Mouse (Mus musculus): ENCODE measurements around the gene Pgpep1. TPM values are rescaled to one million over a fixed set of nuclear protein-coding genes. Genes with fewer than 3 reads are reported as not detected.

Pgpep1 gene
- total and polyA plus RNA-seq, 3 experiments: 12.3 to 30.0 (median 22.9) TPM

DNA sequence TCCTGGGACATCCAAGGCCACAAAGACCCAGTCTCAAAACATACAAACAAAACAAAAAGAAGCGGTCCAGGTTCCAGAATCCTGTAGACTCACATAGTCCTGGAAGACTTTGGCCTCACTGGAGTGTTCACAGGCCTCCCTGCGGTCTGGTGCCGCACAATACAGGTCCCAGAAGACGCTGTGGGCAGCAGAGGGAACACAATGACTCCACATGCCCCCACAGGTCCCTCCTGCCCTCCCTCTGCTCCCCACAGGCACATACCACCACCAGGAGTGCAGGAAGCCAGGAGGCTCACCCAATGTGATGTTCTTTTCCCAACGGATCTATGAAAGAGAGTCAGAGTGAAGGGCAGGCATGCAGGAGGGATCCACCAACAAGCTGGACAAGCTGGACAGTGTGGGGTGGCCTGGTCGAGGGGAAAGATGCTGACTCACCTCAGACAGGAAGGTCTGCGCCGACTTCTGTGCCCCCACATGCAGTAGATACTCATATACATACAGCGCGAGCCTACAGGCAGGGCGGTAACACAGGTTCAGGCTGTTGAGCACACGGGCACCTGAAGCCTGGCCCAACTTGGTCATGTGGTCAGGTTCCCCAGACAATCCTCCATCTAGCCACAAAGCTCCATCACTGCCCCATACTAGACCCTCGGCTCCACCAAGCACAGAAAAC, 57.9 kb downstream of the Pgpep1 start:
- Histone ChIP-seq H3K4me2 (ENCODE audit: insufficient read depth, low read depth, poor library complexity, severe bottlenecking) (no peak overlapping the region), H3K27me3 (replicated peaks) (no peaks in the 10 kb centered on the region), H3K9ac (ENCODE audit: insufficient read depth, low read depth) (no peak overlapping the region), H3K79me2 (replicated peaks; ENCODE audit: control insufficient read depth, extremely low read depth, insufficient read depth, poor library complexity, severe bottlenecking) (peaks cover 9% of the 10 kb centered on the region; the same call in 1 of the 2 replicates), H3K36me3 (replicated peaks in 1 of 2; ENCODE audit: control insufficient read depth in 1 of 2, insufficient read depth in 1 of 2, low read length in 1 of 2) (peaks cover 48 to 82% of the 10 kb centered on the region in 2 experiments), H3K4me1 (ENCODE audit: control insufficient read depth in 1 of 2, insufficient read depth in 2 of 2) (peaks cover 15 to 22% of the 10 kb centered on the region in 2 experiments), H3K4me3 (replicated peaks in 1 of 3; ENCODE audit: low read depth in 2 of 3, low read length in 2 of 3, poor library complexity in 1 of 3) (no peak overlapping the region), H3K9me3 (replicated peaks; ENCODE audit: low read length) (peaks cover 16% of the 10 kb centered on the region), H3K27ac (ENCODE audit: insufficient read depth, low read depth) (no peak overlapping the region)
- TF ChIP-seq IRF4 (IDR thresholded peaks at IDR 0.05; ENCODE audit: low read depth, low read length) (no peak), CHD1 (IDR thresholded peaks at IDR 0.05; ENCODE audit: low read depth, low read length) (no peak), ETS1 (conservative IDR thresholded peaks at IDR 0.05; ENCODE audit: low read depth, low read length) (no peak), USF1 (IDR thresholded peaks at IDR 0.05; ENCODE audit: low read depth, low read length) (no peak), RAD21 (IDR thresholded peaks at IDR 0.05; ENCODE audit: low read depth, low read length) (no peak), BHLHE40 (IDR thresholded peaks at IDR 0.05; ENCODE audit: low read depth, low read length) (no peak), MXI1 (IDR thresholded peaks at IDR 0.05; ENCODE audit: low read depth, low read length) (no peak), MAFK (IDR thresholded peaks at IDR 0.05; ENCODE audit: insufficient replicate concordance, low read length) (no peak), MAZ (IDR thresholded peaks at IDR 0.05; ENCODE audit: low read depth, low read length) (no peak), ZC3H11A (IDR thresholded peaks at IDR 0.05; ENCODE audit: low read depth, low read length) (no peak), RCOR1 (conservative IDR thresholded peaks at IDR 0.05; ENCODE audit: low read depth, low read length) (no peak), MEF2A (IDR thresholded peaks at IDR 0.05; ENCODE audit: borderline replicate concordance, low read depth, low read length) (no peak), KAT2A (IDR thresholded peaks at IDR 0.05; ENCODE audit: insufficient replicate concordance, low read length) (no peak), MAX (IDR thresholded peaks at IDR 0.05; ENCODE audit: low read length) (no peak), E2F4 (IDR thresholded peaks at IDR 0.05; ENCODE audit: insufficient replicate concordance, low read depth, low read length) (no peak), ZMIZ1 (IDR thresholded peaks at IDR 0.05; ENCODE audit: low read depth, low read length) (no peak), PAX5 (IDR thresholded peaks at IDR 0.05; ENCODE audit: low read length) (no peak)
- in situ Hi-C loops (cut with MboI; ENCODE audit: low pct_ligation_motif_present, low pct_unique_long_range_greater_than_20kb, low sequenced_read_pairs): loop anchor here (10.0 kb wide), 1 partner anchor 57 kb away; no protein-coding TSS in a partner anchor
- dilution Hi-C loops (cut with MboI; ENCODE audit: extremely low pct_ligation_motif_present, extremely low pct_unique_long_range_greater_than_20kb, low sequenced_read_pairs): no loop called here
- DNase-seq (ENCODE audit: extremely low read depth): no peak

DNA sequence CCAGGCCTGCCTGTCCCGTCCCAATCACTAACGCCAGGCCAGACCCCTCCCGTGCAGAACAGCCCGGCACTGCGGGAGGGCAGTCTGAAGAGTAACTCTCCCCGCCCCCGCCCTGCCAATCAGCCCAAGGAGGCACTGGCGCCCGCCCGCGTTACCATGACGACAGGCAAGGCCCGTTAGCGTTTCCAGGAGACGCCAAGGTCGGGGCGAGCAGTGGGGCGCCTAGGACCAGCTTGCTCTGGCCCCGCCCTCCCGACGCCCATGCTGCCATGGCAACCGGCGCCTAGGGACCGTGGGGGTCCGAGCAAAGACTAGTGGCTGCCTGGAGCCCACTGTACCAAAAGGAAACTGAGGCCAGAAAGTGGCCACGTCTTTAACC, 58.9 kb downstream of the Pgpep1 start:
- Histone ChIP-seq H3K36me3 (replicated peaks in 1 of 2; ENCODE audit: control insufficient read depth in 1 of 2, insufficient read depth in 1 of 2, low read length in 1 of 2) (peaks cover 58 to 91% of the 10 kb centered on the region in 2 experiments), H3K79me2 (replicated peaks; ENCODE audit: control insufficient read depth, extremely low read depth, insufficient read depth, poor library complexity, severe bottlenecking) (peaks cover 5% of the 10 kb centered on the region; the same call in 1 of the 2 replicates), H3K9me3 (replicated peaks; ENCODE audit: low read length) (peaks cover 16% of the 10 kb centered on the region), H3K9ac (ENCODE audit: insufficient read depth, low read depth) (no peak overlapping the region), H3K4me2 (ENCODE audit: insufficient read depth, low read depth, poor library complexity, severe bottlenecking) (no peak overlapping the region), H3K4me3 (replicated peaks in 1 of 3; ENCODE audit: low read depth in 2 of 3, low read length in 2 of 3, poor library complexity in 1 of 3) (no peak overlapping the region), H3K27ac (ENCODE audit: insufficient read depth, low read depth) (no peak overlapping the region), H3K27me3 (replicated peaks) (no peaks in the 10 kb centered on the region), H3K4me1 (ENCODE audit: control insufficient read depth in 1 of 2, insufficient read depth in 2 of 2) (peaks cover 4 to 12% of the 10 kb centered on the region in 2 experiments; a peak in 3 of 4 replicates)
- in situ Hi-C loops (cut with MboI; ENCODE audit: low pct_ligation_motif_present, low pct_unique_long_range_greater_than_20kb, low sequenced_read_pairs) (loop anchor here (10.0 kb wide), 1 partner anchor 56 kb away; no protein-coding TSS in a partner anchor), dilution Hi-C loops (cut with MboI; ENCODE audit: extremely low pct_ligation_motif_present, extremely low pct_unique_long_range_greater_than_20kb, low sequenced_read_pairs) (no loop called here)
- TF ChIP-seq ETS1 (conservative IDR thresholded peaks at IDR 0.05; ENCODE audit: low read depth, low read length): no peak
- TF ChIP-seq POLR2A (IDR thresholded peaks at IDR 0.05; ENCODE audit: low read depth, low read length): no peak
- TF ChIP-seq MAFK (IDR thresholded peaks at IDR 0.05; ENCODE audit: insufficient replicate concordance, low read length): no peak
- no peak for DNase-seq (ENCODE audit: extremely low read depth)
